9 mouse cellular contexts compared by ENCODE assay signal in the genomic region with DNA sequence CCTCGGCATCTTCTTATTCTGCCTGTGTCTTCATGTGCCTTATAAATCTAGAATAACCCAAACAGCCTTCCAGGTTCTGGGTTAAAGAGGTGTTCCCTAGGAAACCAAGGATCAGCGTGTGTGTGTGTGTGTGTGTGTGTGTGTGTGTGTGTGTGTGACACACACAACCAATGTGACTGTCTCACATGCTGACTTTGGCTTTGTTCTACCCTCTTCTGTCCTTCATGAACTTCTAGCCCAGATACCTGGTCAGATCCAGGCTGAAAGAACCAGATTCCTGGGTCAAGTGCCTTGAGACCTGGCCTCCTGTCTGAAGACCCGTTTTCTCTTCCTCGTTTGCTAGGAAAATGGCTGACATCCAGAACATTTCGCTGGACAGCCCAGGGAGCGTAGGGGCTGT. TPM values are rescaled to one million over a fixed set of nuclear protein-coding genes. Genes with fewer than 3 reads are reported as not detected.
DNase-seq lines count a peak whose midpoint lies in the region; ATAC-seq and TF ChIP-seq lines count a peak whose summit lies in the region.
"Had no signal": no experiment of that assay in that cellular context is flagged by ENCODE, and none has a peak within 500 bp of the region (broad histone marks: within the 10 kb centered on the region; RNA-seq: fewer than 3 reads in every experiment).

A gene (plus strand): TSS at position 301 of the 400 bp plus-strand sequence.

- 0 out of 2 replicates have a peak, but pooled peaks cover 3% of the 10 kb centered on the region for H3K4me1 ChIP-seq in lung, embryonic 14.5 days (ENCODE audit: insufficient read depth)
- H3K4me1 ChIP-seq in embryonic fibroblast, embryonic 13.5 days (ENCODE audit: control insufficient read depth, insufficient read depth, low read length): no peaks in the 10 kb centered on the region
- peaks cover 3% of the 10 kb centered on the region; the same call in 1 of the 2 replicates for H3K4me1 ChIP-seq in intestine, postnatal 0 days (replicated peaks; ENCODE audit: control insufficient read depth, insufficient read depth, low read length)
- peaks cover 10% of the 10 kb centered on the region; the same call in 1 of the 2 replicates for H3K4me1 ChIP-seq in neural tube, embryonic 14.5 days (ENCODE audit: control insufficient read depth, insufficient read depth, low read length)

- ATAC-seq in lung, embryonic 14.5 days (ENCODE audit: insufficient read depth): no peak
- no peak for ATAC-seq in intestine, postnatal 0 days
- no peak for ATAC-seq in neural tube, embryonic 14.5 days (ENCODE audit: low read depth)
- ATAC-seq: inflammation-experienced regulatory T-cells, adult 6 months had no signal

- H3K4me3 ChIP-seq in lung, embryonic 14.5 days (ENCODE audit: low read depth, low read length): peak within 1 kb of the TSS; percentile 57
- H3K4me3 ChIP-seq in embryonic fibroblast, embryonic 13.5 days (ENCODE audit: insufficient read depth, low read length): peak within 1 kb of the TSS; percentile 22
- H3K4me3 ChIP-seq in intestine, postnatal 0 days (ENCODE audit: low read depth, low read length): peak within 1 kb of the TSS; percentile 49
- H3K4me3 ChIP-seq in neural tube, embryonic 14.5 days (ENCODE audit: low read depth, low read length): peak within 1 kb of the TSS; percentile 52

- no peak within 1 kb of the TSS for H3K27ac ChIP-seq in lung, embryonic 14.5 days (ENCODE audit: low read depth)
- no peak within 1 kb of the TSS for H3K27ac ChIP-seq in embryonic fibroblast, embryonic 13.5 days (ENCODE audit: insufficient read depth, low read length)
- H3K27ac ChIP-seq in intestine, postnatal 0 days (ENCODE audit: low read depth, low read length): peak within 1 kb of the TSS; percentile 73
- H3K27ac ChIP-seq in neural tube, embryonic 14.5 days (ENCODE audit: low read depth, low read length): peak within 1 kb of the TSS; percentile 28; the same call in 1 of the 2 replicates

- peaks cover 7% of the 10 kb centered on the region; the same call in 1 of the 2 replicates for H3K36me3 ChIP-seq in lung, embryonic 14.5 days (ENCODE audit: insufficient read depth)
- H3K36me3 ChIP-seq in intestine, postnatal 0 days (ENCODE audit: control insufficient read depth, insufficient read depth): peaks cover 9% of the 10 kb centered on the region
- H3K36me3 ChIP-seq in neural tube, embryonic 14.5 days (ENCODE audit: control insufficient read depth, insufficient read depth, low read length): no peaks in the 10 kb centered on the region

- peak within 1 kb of the TSS; percentile 96 for H3K4me2 ChIP-seq in lung, embryonic 14.5 days
- H3K4me2 ChIP-seq in intestine, postnatal 0 days (replicated peaks; ENCODE audit: low read depth): peak within 1 kb of the TSS; percentile 94
- H3K4me2 ChIP-seq in neural tube, embryonic 14.5 days (ENCODE audit: low read depth, low read length): peak within 1 kb of the TSS; percentile 89

- no peak for DNase-seq in lung, embryonic 14.5 days
- no peak for DNase-seq in lung, postnatal 10 days
- no peak for DNase-seq in cerebellum, adult 18-20 months
- DNase-seq in urinary bladder, postnatal 25 days (ENCODE audit: low spot score): no peak
- no peak for DNase-seq in right cerebral cortex, postnatal 4 days

- WGBS in lung, embryonic 14.5 days: 67% methylated on average over 6 of the region's 6 CpGs
- 64% methylated on average over 6 of the region's 6 CpGs for WGBS in intestine, postnatal 0 days
- WGBS in neural tube, embryonic 14.5 days: 78% methylated on average over 5 of the region's 6 CpGs

- peak within 1 kb of the TSS; percentile 54 for H3K9ac ChIP-seq in lung, embryonic 14.5 days
- peak within 1 kb of the TSS; percentile 64 for H3K9ac ChIP-seq in intestine, postnatal 0 days (ENCODE audit: low read depth, low read length)
- H3K9ac ChIP-seq in neural tube, embryonic 14.5 days (replicated peaks; ENCODE audit: low read depth, low read length): peak within 1 kb of the TSS; percentile 67

- H3K9me3 ChIP-seq in lung, embryonic 14.5 days (ENCODE audit: low read depth, low read length): no peaks in the 10 kb centered on the region
- H3K9me3 ChIP-seq in intestine, postnatal 0 days (ENCODE audit: control insufficient read depth): no peaks in the 10 kb centered on the region
- no peaks in the 10 kb centered on the region for H3K9me3 ChIP-seq in neural tube, embryonic 14.5 days (ENCODE audit: control insufficient read depth, low read length)

- TF ChIP-seq POLR2A in embryonic fibroblast, embryonic 13.5 days (IDR thresholded peaks at IDR 0.05; ENCODE audit: low read depth, low read length): no peak

- H3K27me3 ChIP-seq in lung, embryonic 14.5 days (ENCODE audit: insufficient read depth, low read length): peaks cover 39% of the 10 kb centered on the region
- peaks cover 17% of the 10 kb centered on the region; the same call in 1 of the 2 replicates for H3K27me3 ChIP-seq in intestine, postnatal 0 days (replicated peaks; ENCODE audit: control insufficient read depth, insufficient read depth, low read length)
- H3K27me3 ChIP-seq in neural tube, embryonic 14.5 days (ENCODE audit: control insufficient read depth, insufficient read depth, low read length): peaks cover 27% of the 10 kb centered on the region

- TF ChIP-seq CTCF in lung, embryonic 14.5 days (IDR thresholded peaks at IDR 0.05; ENCODE audit: low read depth): no peak
- TF ChIP-seq CTCF in embryonic fibroblast, embryonic 13.5 days (IDR thresholded peaks at IDR 0.05; ENCODE audit: borderline replicate concordance, insufficient read depth, low read length): no peak
- no peak for TF ChIP-seq CTCF in intestine, postnatal 0 days (IDR thresholded peaks at IDR 0.05; ENCODE audit: low read depth)

RNA-seq across cellular contexts. Expression of the gene that starts here (rescaled TPM):
- polyA plus RNA-seq in lung, embryonic 14.5 days (2014; fragmentation: Nextera tagmentation; extraction: Ambion mirVana): not detected in 2 replicates
- not detected in 2 replicates for polyA plus RNA-seq in embryonic fibroblast, embryonic 13.5 days (2011; ENCODE audit: insufficient read length, low read depth, missing spikeins)
- polyA plus RNA-seq in intestine, postnatal 0 days (2015; fragmentation: Nextera tagmentation; extraction: Ambion mirVana): 2.2 and 2.6 TPM in 2 replicates
- polyA plus RNA-seq in neural tube, embryonic 14.5 days (2014; fragmentation: Nextera tagmentation; extraction: Ambion mirVana): not detected in 2 replicates
- polyA plus RNA-seq: inflammation-experienced regulatory T-cells, adult 6 months had no signal

Comparison
In these comparisons a context has a peak if more than half of its experiments do, and no peak if none do; other contexts are left out.
1. H3K27ac ChIP-seq: peak in intestine, postnatal 0 days (single experiment) and neural tube, embryonic 14.5 days (single experiment); none in lung, embryonic 14.5 days (single experiment) and embryonic fibroblast, embryonic 13.5 days (single experiment).
2. Peak in every context shown above with its lines, with median percentiles within 50 percentile points of each other: H3K4me2 ChIP-seq, H3K4me3 ChIP-seq and H3K9ac ChIP-seq.